Mouse (Mus musculus) heart, embryonic 15.5 days (tissue): ENCODE results near the gene Adss. TPM values are rescaled to one million over a fixed set of nuclear protein-coding genes. Genes with fewer than 3 reads are reported as not detected.

ENCODE experiments used
- ATAC-seq: fragments of 200-750 bp; cut with Nextera tagmentation; replicated peaks from 2 replicates; pipeline ENCODE4 v1.8.0; 2017; ENCODE audit warnings: low read depth, moderate TSS enrichment; ENCODE audit not compliant: insufficient number of reproducible peaks, insufficient read depth, low FRiP score
- H3K27ac ChIP-seq: fragments of 300-500 bp; sonication (generic); 2 replicates; pipeline ENCODE4 v1.5.1; 2015; ENCODE audit warnings: mild to moderate bottlenecking, inconsistent platforms
- H3K27me3 ChIP-seq: fragments of 300-500 bp; sonication (generic); 2 replicates; pipeline ENCODE4 v1.6.1; 2015; ENCODE audit warnings: inconsistent platforms
- H3K36me3 ChIP-seq: fragments of 300-500 bp; sonication (generic); 2 replicates; pipeline ENCODE4 v1.6.1; 2015; ENCODE audit warnings: mild to moderate bottlenecking, inconsistent platforms
- H3K4me1 ChIP-seq: fragments of 300-500 bp; sonication (generic); replicated peaks from 2 replicates; pipeline ENCODE4 v1.6.1; 2015; ENCODE audit warnings: inconsistent platforms
- H3K4me2 ChIP-seq: fragments of 300-500 bp; sonication (generic); 2 replicates; pipeline ENCODE4 v1.6.1; 2015; ENCODE audit warnings: inconsistent platforms, mild to moderate bottlenecking, moderate library complexity
- H3K4me3 ChIP-seq: fragments of 300-500 bp; sonication (generic); 2 replicates; pipeline ENCODE4 v1.5.1; 2015; ENCODE audit warnings: mild to moderate bottlenecking, inconsistent platforms
- H3K9ac ChIP-seq: fragments of 300-500 bp; sonication (generic); 2 replicates; pipeline ENCODE4 v1.6.1; 2015; ENCODE audit warnings: mild to moderate bottlenecking, inconsistent platforms
- H3K9me3 ChIP-seq: fragments of 300-500 bp; sonication (generic); replicated peaks from 2 replicates; pipeline ENCODE4 v1.6.1; 2016; ENCODE audit warnings: inconsistent platforms
- WGBS: fragments of 180-500 bp; shearing (Covaris S2); methylation state at CpG from one replicate; pipeline ENCODE4 v1.1.7; 2015; ENCODE audit warnings: mixed read lengths; 5-methylcytosine and 5-hydroxymethylcytosine counted together
- polyA plus RNA-seq: library from polyadenylated mRNA; unstranded; fragments of >200 nt; fragmentation: Nextera tagmentation; extraction: Ambion mirVana; gene quantifications from 2 replicates; pipeline ENCODE4 v1.2.1, GENCODE M21; 2015

The Adss gene
- polyA plus RNA-seq, 1 experiment from 2014 or later: 19.3 TPM

GRCm38 (mm10) chr1:177726870-177727269, 69.4 kb downstream of the Adss start:
- WGBS: 46% methylated on average over 5 of the region's 5 CpGs
- Histone ChIP-seq H3K9ac (no peak overlapping the region), H3K27ac (no peak overlapping the region)

GRCm38 (mm10) chr1:177723786-177724185, 72.5 kb downstream of the Adss start:
- ATAC-seq: no peak
- Histone ChIP-seq H3K4me3 (no peak overlapping the region), H3K4me2 (no peak overlapping the region), H3K27me3 (no peaks in the 10 kb centered on the region), H3K36me3 (no peaks in the 10 kb centered on the region), H3K9me3 (no peaks in the 10 kb centered on the region), H3K9ac (no peak overlapping the region), H3K4me1 (no peaks in the 10 kb centered on the region), H3K27ac (no peak overlapping the region)
- 67% methylated on average over 4 of the region's 4 CpGs for WGBS

More at GRCm38 (mm10) chr1:177726870-177727269, 69.4 kb downstream of the Adss start:
- Histone ChIP-seq H3K9me3 (no peaks in the 10 kb centered on the region), H3K36me3 (no peaks in the 10 kb centered on the region), H3K4me1 (no peaks in the 10 kb centered on the region), H3K27me3 (no peaks in the 10 kb centered on the region), H3K4me2 (no peak overlapping the region), H3K4me3 (no peak overlapping the region)
- no peak for ATAC-seq

GRCm38 (mm10) chr1:177719029-177719427, 77.3 kb downstream of the Adss start:
- Histone ChIP-seq H3K27ac (no peak overlapping the region), H3K4me2 (no peak overlapping the region), H3K4me1 (peaks cover 8% of the 10 kb centered on the region), H3K27me3 (no peaks in the 10 kb centered on the region), H3K36me3 (no peaks in the 10 kb centered on the region), H3K4me3 (no peak overlapping the region), H3K9me3 (no peaks in the 10 kb centered on the region), H3K9ac (no peak overlapping the region)
- 61% methylated on average over 3 of the region's 3 CpGs for WGBS
- ATAC-seq: no peak

GRCm38 (mm10) chr1:177718340-177719028, 77.8 kb downstream of the Adss start:
- Histone ChIP-seq H3K27ac (no peak overlapping the region), H3K9ac (no peak overlapping the region), H3K36me3 (no peaks in the 10 kb centered on the region), H3K27me3 (no peaks in the 10 kb centered on the region), H3K4me3 (no peak overlapping the region), H3K4me2 (no peak overlapping the region), H3K9me3 (no peaks in the 10 kb centered on the region), H3K4me1 (peaks cover 8% of the 10 kb centered on the region)
- WGBS: 72% methylated on average over 11 of the region's 11 CpGs
- ATAC-seq: no peak

- Histone ChIP-seq H3K27me3 (no peaks in the 10 kb centered on the region), H3K9ac (no peak overlapping the region), H3K36me3 (no peaks in the 10 kb centered on the region), H3K4me1 (peaks cover 8% of the 10 kb centered on the region), H3K27ac (no peak overlapping the region), H3K4me3 (no peak overlapping the region), H3K4me2 (no peak overlapping the region), H3K9me3 (no peaks in the 10 kb centered on the region)
- ATAC-seq: no peak
- 55% methylated on average over 7 of the region's 7 CpGs for WGBS
These were observed 79.1 kb downstream of the Adss start for GRCm38 (mm10) chr1:177717057-177717835.

- H3K27me3 ChIP-seq: no peaks in the 10 kb centered on the region
- no peak overlapping the region for H3K9ac ChIP-seq
- no peaks in the 10 kb centered on the region for H3K9me3 ChIP-seq
- 60% methylated on average over 3 of the region's 3 CpGs for WGBS
- H3K36me3 ChIP-seq: no peaks in the 10 kb centered on the region
- no peak overlapping the region for H3K27ac ChIP-seq
- no peak overlapping the region for H3K4me3 ChIP-seq
- H3K4me1 ChIP-seq: peaks cover 8% of the 10 kb centered on the region
- no peak for ATAC-seq
- H3K4me2 ChIP-seq: no peak overlapping the region
These were observed 79.9 kb downstream of the Adss start for GRCm38 (mm10) chr1:177716448-177716847.

GRCm38 (mm10) chr1:177714397-177715012, 81.8 kb downstream of the Adss start:
- no peak overlapping the region for H3K27ac ChIP-seq
- no peak for ATAC-seq
- WGBS: 87% methylated on average over 5 of the region's 5 CpGs
- no peak overlapping the region for H3K4me3 ChIP-seq
- 0 out of 2 replicates have a peak, but pooled peaks cover 3% of the 10 kb centered on the region for H3K9me3 ChIP-seq
- H3K4me2 ChIP-seq: no peak overlapping the region
- H3K9ac ChIP-seq: no peak overlapping the region
- H3K36me3 ChIP-seq: no peaks in the 10 kb centered on the region
- peaks cover 8% of the 10 kb centered on the region for H3K4me1 ChIP-seq
- H3K27me3 ChIP-seq: no peaks in the 10 kb centered on the region

GRCm38 (mm10) chr1:177713635-177714396, 82.5 kb downstream of the Adss start:
- Histone ChIP-seq H3K27ac (no peak overlapping the region), H3K27me3 (no peaks in the 10 kb centered on the region), H3K4me1 (peaks cover 8% of the 10 kb centered on the region), H3K9ac (no peak overlapping the region), H3K4me2 (no peak overlapping the region), H3K9me3 (0 out of 2 replicates have a peak, but pooled peaks cover 3% of the 10 kb centered on the region), H3K4me3 (no peak overlapping the region), H3K36me3 (no peaks in the 10 kb centered on the region)
- ATAC-seq: no peak
- WGBS: 66% methylated on average over 3 of the region's 3 CpGs

Other genes with a start within 250 kb of the Adss start
- gene 1700016C15Rik, start 66.7 kb downstream of the Adss start, polyA plus RNA-seq: not detected in 2 replicates
- 0.11 and 0.20 TPM in 2 replicates for gene Catspere2, start 186.9 kb upstream of the Adss start, polyA plus RNA-seq